Mouse (Mus musculus) hindbrain, postnatal 0 days (tissue): ENCODE measurements around the gene Thap11. TPM values are rescaled to one million over a fixed set of nuclear protein-coding genes. Genes with fewer than 3 reads are reported as not detected.
A peak's percentile ranks its signal among the peaks of the same experiment; 100 is the strongest.

Source experiments
- ATAC-seq: fragments of 200-750 bp; cut with Nextera tagmentation; 2 replicates; pipeline ENCODE4 v1.8.0; 2017; ENCODE audit warnings: mild to moderate bottlenecking, moderate TSS enrichment, moderate library complexity
- DNase-seq: peaks from one replicate; pipeline ENCODE4 v3.0.0-alpha.2; 2015; ENCODE audit warnings: low spot score
- H3K27ac ChIP-seq: fragments of 300-500 bp; sonication (generic); 2 replicates; pipeline ENCODE4 v1.5.1; 2014; ENCODE audit warnings: mild to moderate bottlenecking
- H3K27me3 ChIP-seq: fragments of 300-500 bp; sonication (generic); 2 replicates; pipeline ENCODE4 v1.6.1; 2014; ENCODE audit warnings: low read length, mixed read lengths; ENCODE audit not compliant: insufficient read depth
- H3K36me3 ChIP-seq: fragments of 300-500 bp; sonication (generic); 2 replicates; pipeline ENCODE4 v1.6.1; 2014; ENCODE audit warnings: low read length, mixed read lengths; ENCODE audit not compliant: insufficient read depth
- H3K4me1 ChIP-seq: fragments of 300-500 bp; sonication (generic); 2 replicates; pipeline ENCODE4 v1.6.1; 2014; ENCODE audit warnings: antibody characterized with exemption, low read length, mixed read lengths; ENCODE audit not compliant: insufficient read depth
- H3K4me2 ChIP-seq: fragments of 300-500 bp; sonication (generic); 2 replicates; pipeline ENCODE4 v1.6.1; 2014; ENCODE audit warnings: low read depth, mild to moderate bottlenecking, low read length, moderate library complexity, mixed read lengths
- H3K4me3 ChIP-seq: fragments of 300-500 bp; sonication (generic); 2 replicates; pipeline ENCODE4 v1.5.1; 2014; ENCODE audit warnings: low read length
- H3K9ac ChIP-seq: fragments of 300-500 bp; sonication (generic); replicated peaks from 2 replicates; pipeline ENCODE4 v1.6.1; 2014; ENCODE audit warnings: mild to moderate bottlenecking, low read length, moderate library complexity, mixed read lengths
- H3K9me3 ChIP-seq: fragments of 300-500 bp; sonication (generic); 2 replicates; pipeline ENCODE4 v1.6.1; 2016; ENCODE audit warnings: low read length, mixed read lengths
- CTCF ChIP-seq: IDR thresholded peaks from 2 replicates; pipeline ENCODE4 v1.5.1; 2016; ENCODE audit warnings: antibody characterized with exemption, control low read depth, low read depth
- WGBS: fragments of 180-500 bp; shearing (Covaris S2); extraction: QIAGEN DNeasy Blood & Tissue Kit; methylation state at CpG from one replicate; pipeline ENCODE4 v1.1.7; 2014; 5-methylcytosine and 5-hydroxymethylcytosine counted together
- polyA plus RNA-seq: library from polyadenylated mRNA; unstranded; fragments of >200 nt; fragmentation: Nextera tagmentation; extraction: Ambion mirVana; gene quantifications from 2 replicates; pipeline ENCODE4 v1.2.1, GENCODE M21; 2015
- total RNA-seq: library from RNA; depleted of rRNA; stranded (reverse); fragments of >200 nt; gene quantifications from 2 replicates; pipeline ENCODE4 v1.2.3, GENCODE M21; 2014

The Thap11 gene
- total and polyA plus RNA-seq, 2 experiments from 2014 or later = 44.9 to 86.9 TPM

GRCm38 (mm10) chr8:105856168-105856835 is 1.4 kb downstream of the Thap11 start:
- Histone ChIP-seq H3K9me3 (no peaks in the 10 kb centered on the region), H3K4me2 (peak overlapping the region; percentile 98), H3K4me1 (peaks cover 13% of the 10 kb centered on the region), H3K4me3 (peak overlapping the region; percentile 79), H3K36me3 (no peaks in the 10 kb centered on the region), H3K9ac (peak overlapping the region; percentile 76), H3K27me3 (no peaks in the 10 kb centered on the region), H3K27ac (peak overlapping the region; percentile 79)
- WGBS = 17% methylated on average over 15 of the region's 15 CpGs
- ATAC-seq (no peak), DNase-seq (no peak)
- TF ChIP-seq CTCF = no peak

DNA sequence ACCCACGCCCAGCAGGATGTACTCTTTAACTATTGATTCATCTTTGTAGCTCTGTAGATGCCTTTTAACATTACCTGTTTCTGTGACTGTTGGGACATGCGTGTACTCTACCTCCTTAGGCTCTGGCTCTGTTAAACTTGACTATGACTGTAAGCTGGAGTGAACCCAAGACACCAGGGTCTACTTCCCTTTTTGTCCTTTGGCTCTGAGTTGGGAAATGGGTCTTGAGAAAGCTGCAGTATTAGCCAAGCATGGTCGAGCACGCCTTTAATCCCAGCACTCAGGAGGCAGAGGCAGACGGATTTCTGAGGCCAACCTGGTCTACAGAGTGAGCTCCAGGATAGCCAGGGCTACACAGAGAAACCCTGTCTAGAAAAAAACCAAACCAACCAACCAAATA is 3.6 kb downstream of the Thap11 start:
- TF ChIP-seq CTCF = no peak
- DNase-seq = no peak
- Histone ChIP-seq H3K27ac (no peak overlapping the region), H3K4me1 (peaks cover 26% of the 10 kb centered on the region), H3K27me3 (no peaks in the 10 kb centered on the region), H3K36me3 (no peaks in the 10 kb centered on the region), H3K4me2 (no peak overlapping the region), H3K9ac (no peak overlapping the region), H3K9me3 (no peaks in the 10 kb centered on the region), H3K4me3 (no peak overlapping the region)
- WGBS = 88% methylated on average over 5 of the region's 5 CpGs
- no peak for ATAC-seq

DNA sequence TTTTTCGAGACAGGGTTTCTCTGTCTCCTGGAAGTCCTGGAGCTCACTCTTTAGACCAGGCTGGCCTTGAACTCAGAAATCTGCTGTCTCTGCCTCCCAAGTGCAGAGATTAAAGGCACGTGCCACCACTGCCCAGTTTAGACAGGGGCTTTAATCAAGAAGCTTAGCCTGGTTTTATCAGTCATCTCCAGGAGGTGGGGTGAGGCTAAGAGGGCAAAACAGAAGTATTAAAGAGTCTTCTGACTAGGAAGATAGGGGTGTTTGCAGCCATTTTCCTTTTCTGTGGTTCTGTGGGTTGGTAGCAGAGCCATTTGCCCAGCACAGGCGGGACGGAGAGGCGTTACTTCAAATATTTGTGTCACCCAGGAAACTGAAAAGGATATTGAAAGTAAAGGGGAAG is 4.4 kb downstream of the Thap11 start:
- H3K27me3 ChIP-seq = no peaks in the 10 kb centered on the region
- TF ChIP-seq CTCF = no peak
- H3K27ac ChIP-seq = peak overlapping the region; percentile 92; the same call in 1 of the 2 replicates
- H3K36me3 ChIP-seq = no peaks in the 10 kb centered on the region
- WGBS = 74% methylated on average over 5 of the region's 5 CpGs
- H3K9ac ChIP-seq = no peak overlapping the region
- no peak for ATAC-seq
- no peak overlapping the region for H3K4me2 ChIP-seq
- H3K4me3 ChIP-seq = no peak overlapping the region
- peaks cover 26% of the 10 kb centered on the region for H3K4me1 ChIP-seq
- DNase-seq = no peak
- no peaks in the 10 kb centered on the region for H3K9me3 ChIP-seq

DNA sequence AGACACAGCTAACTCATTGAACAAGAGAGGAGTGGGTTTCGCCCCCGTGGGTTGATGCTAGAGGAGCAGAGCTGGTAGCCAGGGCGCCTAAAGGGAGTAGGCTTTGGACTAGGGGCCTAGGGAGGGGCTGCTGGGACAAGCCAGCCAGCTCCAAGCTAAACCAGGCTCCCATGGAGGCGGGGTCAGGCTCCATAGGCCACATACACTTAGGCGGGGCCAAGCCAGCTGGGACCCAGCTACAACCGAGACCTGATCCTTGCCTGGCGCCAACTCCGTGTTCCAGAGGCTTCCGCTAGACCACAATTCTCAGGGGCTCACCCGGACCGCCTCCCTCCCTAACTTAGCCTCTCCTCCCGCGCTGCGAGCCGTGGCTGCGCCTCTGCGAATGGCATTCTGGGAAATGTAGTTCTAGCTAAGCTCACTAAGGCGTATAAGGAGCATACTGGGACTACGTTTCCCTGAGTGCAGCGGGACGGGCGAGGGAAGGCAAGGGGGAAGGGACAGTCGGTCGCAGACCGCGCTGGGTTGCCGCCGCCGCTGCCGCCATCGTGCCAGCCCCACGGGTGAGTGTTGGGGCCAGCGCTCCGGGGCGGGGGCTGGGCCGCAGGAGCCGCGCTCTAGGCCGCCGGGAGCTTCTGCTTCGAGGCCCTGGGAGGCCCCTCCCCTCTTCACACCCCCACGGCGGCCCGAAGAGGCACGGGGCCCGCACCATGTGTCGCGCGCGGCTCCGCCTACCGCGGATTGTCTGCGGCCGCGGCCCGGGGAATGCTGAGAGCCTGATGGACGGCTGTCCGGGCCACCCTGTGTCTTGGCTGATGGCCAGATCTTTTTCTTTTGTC is 5.4 kb downstream of the Thap11 start, which contains the start of gene Nutf2:
TSS of gene Nutf2 (plus strand) at position 438 of the 839 bp plus-strand sequence.
- H3K4me1 ChIP-seq = peaks cover 26% of the 10 kb centered on the region
- peak; percentile 99 for DNase-seq

GRCm38 (mm10) chr8:105861951-105862350 is 7.0 kb downstream of the Thap11 start:
- H3K4me1 ChIP-seq = peaks cover 13% of the 10 kb centered on the region
- peak; percentile 54 for TF ChIP-seq CTCF

More for the DNA sequence above, 5.4 kb downstream of the Thap11 start, which contains the start of gene Nutf2:
- Histone ChIP-seq H3K9ac (peak within 1 kb of the TSS; percentile 98), H3K4me3 (peak within 1 kb of the TSS; percentile 95), H3K27me3 (no peaks in the 10 kb centered on the region), H3K4me2 (peak within 1 kb of the TSS; percentile 87), H3K27ac (peak within 1 kb of the TSS; percentile 92), H3K36me3 (no peaks in the 10 kb centered on the region), H3K9me3 (no peaks in the 10 kb centered on the region)
- WGBS = under 1% methylated on average over 59 of the region's 59 CpGs
- no peak for TF ChIP-seq CTCF
- ATAC-seq = peak; percentile 97

GRCm38 (mm10) chr8:105866364-105867029 is 11.6 kb downstream of the Thap11 start:
- H3K4me3 ChIP-seq = no peak overlapping the region
- H3K27me3 ChIP-seq = no peaks in the 10 kb centered on the region
- ATAC-seq (no peak), DNase-seq (peak; percentile 18)
- WGBS = 81% methylated on average over 6 of the region's 6 CpGs
- peaks cover 11% of the 10 kb centered on the region for H3K4me1 ChIP-seq
- no peak overlapping the region for H3K4me2 ChIP-seq
- no peak overlapping the region for H3K27ac ChIP-seq
- H3K9ac ChIP-seq = no peak overlapping the region
- no peaks in the 10 kb centered on the region for H3K9me3 ChIP-seq
- TF ChIP-seq CTCF = peak; percentile 57
- H3K36me3 ChIP-seq = peaks cover 35% of the 10 kb centered on the region; the same call in 1 of the 2 replicates

More at GRCm38 (mm10) chr8:105861951-105862350, 7.0 kb downstream of the Thap11 start:
- Histone ChIP-seq H3K4me2 (peak overlapping the region; percentile 87), H3K9ac (peak overlapping the region; percentile 98; the same call in 1 of the 2 replicates), H3K9me3 (no peaks in the 10 kb centered on the region), H3K27me3 (no peaks in the 10 kb centered on the region), H3K4me3 (peak overlapping the region; percentile 95), H3K27ac (no peak overlapping the region), H3K36me3 (peaks cover 12% of the 10 kb centered on the region; the same call in 1 of the 2 replicates)
- 7% methylated on average over 1 of the region's 1 CpGs for WGBS
- ATAC-seq (no peak), DNase-seq (peak; percentile 46)
